Mouse (Mus musculus): ENCODE measurements at regions not wholly inside any gene's neighbourhood (a gene's known extent, or its start where the extent isn't known, plus 50 kb on each side); places are given as distances from the start of the nearest gene placed in this dataset.
"Not testable (repeated sequence)": the region's sequence is repeated elsewhere in the genome, so short reads cannot be mapped to it uniquely, and the experiment has no call there.

- DNase-seq (ENCODE audit: low read depth, low spot score) = no peak
Observed at GRCm38 (mm10) chr1:13042326-13042725, 1628.4 kb downstream of the A830018L16Rik start.

GRCm38 (mm10) chr1:13050140-13050775 is 1636.4 kb downstream of the A830018L16Rik start:
- peak; percentile 6 for DNase-seq (ENCODE audit: low read depth, low spot score)
- WGBS = 17% methylated on average over 17 of the region's 17 CpGs

- not testable (repeated sequence) for DNase-seq (ENCODE audit: low read depth, low spot score)
- WGBS = 66% methylated on average over 13 of the region's 13 CpGs
Observed at GRCm38 (mm10) chr1:13051433-13052066, 1637.6 kb downstream of the A830018L16Rik start.

GRCm38 (mm10) chr1:13052067-13052460 is 1638.2 kb downstream of the A830018L16Rik start:
- DNase-seq (ENCODE audit: low read depth, low spot score) = peak; percentile 13
- WGBS = 12% methylated on average over 7 of the region's 7 CpGs

- 22% methylated on average over 14 of the region's 14 CpGs for WGBS
- no peak for DNase-seq (ENCODE audit: low read depth, low spot score)
Observed at GRCm38 (mm10) chr1:13057741-13058140, 1643.8 kb downstream of the A830018L16Rik start.

GRCm38 (mm10) chr1:13059616-13060320 is 1645.9 kb downstream of the A830018L16Rik start:
- WGBS = 73% methylated on average over 6 of the region's 6 CpGs
- DNase-seq (ENCODE audit: low read depth, low spot score) = no peak
